Mouse (Mus musculus): Measurements from ENCODE around the gene Sumo3. TPM values are rescaled to one million over a fixed set of nuclear protein-coding genes. Genes with fewer than 3 reads are reported as not detected.

Sumo3 gene
- polyA plus RNA-seq, 1 experiment = 152 TPM

GRCm38 (mm10) chr10:77604958-77605357 lies 939 bp upstream of the Sumo3 start:
- H3K36me3 ChIP-seq (ENCODE audit: control insufficient read depth, insufficient read depth) = peaks cover 9% of the 10 kb centered on the region
- TF ChIP-seq MYOG (IDR thresholded peaks at IDR 0.05; ENCODE audit: control insufficient read depth, extremely low read depth, insufficient read length) (no peak), CTCF (IDR thresholded peaks at IDR 0.05; ENCODE audit: control insufficient read depth, insufficient read depth, insufficient read length) (no peak), FOSL1 (IDR thresholded peaks at IDR 0.05; ENCODE audit: insufficient read depth, low read length, poor library complexity, severe bottlenecking) (no peak), MAX (IDR thresholded peaks at IDR 0.05) (no peak), USF1 (IDR thresholded peaks at IDR 0.05; ENCODE audit: low read depth) (no peak), MYOD1 (IDR thresholded peaks at IDR 0.05; ENCODE audit: control insufficient read depth, insufficient read length, low read depth) (no peak), CEBPB (IDR thresholded peaks at IDR 0.05; ENCODE audit: low read depth) (no peak)
- H3ac ChIP-seq (ENCODE audit: control insufficient read depth, insufficient read length, low read depth) = no peak overlapping the region

GRCm38 (mm10) chr10:77605368-77605767 lies 529 bp upstream of the Sumo3 start:
- Histone ChIP-seq H3K79me3 (ENCODE audit: low read depth) (peaks cover 24% of the 10 kb centered on the region), H3K4me3 (ENCODE audit: insufficient read depth, poor library complexity, severe bottlenecking) (peak overlapping the region; percentile 89), H3ac (ENCODE audit: control insufficient read depth, insufficient read length, low read depth) (no peak overlapping the region), H3K79me2 (ENCODE audit: control insufficient read depth, insufficient read depth) (peaks cover 40% of the 10 kb centered on the region), H3K36me3 (ENCODE audit: control insufficient read depth, insufficient read depth) (peaks cover 13% of the 10 kb centered on the region), H3K27me3 (ENCODE audit: control insufficient read depth, insufficient read depth, insufficient read length) (no peaks in the 10 kb centered on the region)
- TF ChIP-seq MYOD1 (IDR thresholded peaks at IDR 0.05; ENCODE audit: control insufficient read depth, insufficient read length, low read depth) (no peak), USF1 (IDR thresholded peaks at IDR 0.05; ENCODE audit: low read depth) (no peak), FOSL1 (IDR thresholded peaks at IDR 0.05; ENCODE audit: insufficient read depth, low read length, poor library complexity, severe bottlenecking) (no peak), CTCF (IDR thresholded peaks at IDR 0.05; ENCODE audit: control insufficient read depth, insufficient read depth, insufficient read length) (peak; percentile 0), MAX (IDR thresholded peaks at IDR 0.05) (no peak)

More at GRCm38 (mm10) chr10:77604958-77605357, 939 bp upstream of the Sumo3 start:
- Histone ChIP-seq H3K4me3 (ENCODE audit: insufficient read depth, poor library complexity, severe bottlenecking) (no peak overlapping the region), H3K27me3 (ENCODE audit: control insufficient read depth, insufficient read depth, insufficient read length) (no peaks in the 10 kb centered on the region), H3K79me2 (ENCODE audit: control insufficient read depth, insufficient read depth) (peaks cover 36% of the 10 kb centered on the region), H3K79me3 (ENCODE audit: low read depth) (peaks cover 22% of the 10 kb centered on the region)

- H3K4me3 ChIP-seq (ENCODE audit: insufficient read depth, poor library complexity, severe bottlenecking) = peak overlapping the region; percentile 89
- no peak for TF ChIP-seq CTCF (IDR thresholded peaks at IDR 0.05; ENCODE audit: control insufficient read depth, insufficient read depth, insufficient read length)
- no peak for TF ChIP-seq CEBPB (IDR thresholded peaks at IDR 0.05; ENCODE audit: low read depth)
- TF ChIP-seq MYOD1 (IDR thresholded peaks at IDR 0.05; ENCODE audit: control insufficient read depth, insufficient read length, low read depth) = no peak
- TF ChIP-seq MYOG (IDR thresholded peaks at IDR 0.05; ENCODE audit: control insufficient read depth, extremely low read depth, insufficient read length) = no peak
- TF ChIP-seq USF1 (IDR thresholded peaks at IDR 0.05; ENCODE audit: low read depth) = no peak
- TF ChIP-seq MAX (IDR thresholded peaks at IDR 0.05) = no peak
- TF ChIP-seq FOSL1 (IDR thresholded peaks at IDR 0.05; ENCODE audit: insufficient read depth, low read length, poor library complexity, severe bottlenecking) = no peak
Observed at GRCm38 (mm10) chr10:77606855-77607254, 958 bp downstream of the Sumo3 start.

GRCm38 (mm10) chr10:77607441-77607840 lies 1.5 kb downstream of the Sumo3 start:
- no peak overlapping the region for H3ac ChIP-seq (ENCODE audit: control insufficient read depth, insufficient read length, low read depth)
- peak overlapping the region; percentile 89 for H3K4me3 ChIP-seq (ENCODE audit: insufficient read depth, poor library complexity, severe bottlenecking)
- no peaks in the 10 kb centered on the region for H3K27me3 ChIP-seq (ENCODE audit: control insufficient read depth, insufficient read depth, insufficient read length)
- peaks cover 26% of the 10 kb centered on the region for H3K79me3 ChIP-seq (ENCODE audit: low read depth)
- H3K79me2 ChIP-seq (ENCODE audit: control insufficient read depth, insufficient read depth) = peaks cover 45% of the 10 kb centered on the region
- peaks cover 34% of the 10 kb centered on the region for H3K36me3 ChIP-seq (ENCODE audit: control insufficient read depth, insufficient read depth)
- TF ChIP-seq MAX (IDR thresholded peaks at IDR 0.05) = no peak
- TF ChIP-seq USF1 (IDR thresholded peaks at IDR 0.05; ENCODE audit: low read depth) = no peak
- no peak for TF ChIP-seq MYOD1 (IDR thresholded peaks at IDR 0.05; ENCODE audit: control insufficient read depth, insufficient read length, low read depth)
- TF ChIP-seq MYOG (IDR thresholded peaks at IDR 0.05; ENCODE audit: control insufficient read depth, extremely low read depth, insufficient read length) = no peak
- TF ChIP-seq CTCF (IDR thresholded peaks at IDR 0.05; ENCODE audit: control insufficient read depth, insufficient read depth, insufficient read length) = no peak
- no peak for TF ChIP-seq FOSL1 (IDR thresholded peaks at IDR 0.05; ENCODE audit: insufficient read depth, low read length, poor library complexity, severe bottlenecking)
- no peak for TF ChIP-seq CEBPB (IDR thresholded peaks at IDR 0.05; ENCODE audit: low read depth)

More at GRCm38 (mm10) chr10:77606855-77607254, 958 bp downstream of the Sumo3 start:
- Histone ChIP-seq H3K27me3 (ENCODE audit: control insufficient read depth, insufficient read depth, insufficient read length) (no peaks in the 10 kb centered on the region), H3ac (ENCODE audit: control insufficient read depth, insufficient read length, low read depth) (peak overlapping the region; percentile 81), H3K79me2 (ENCODE audit: control insufficient read depth, insufficient read depth) (peaks cover 45% of the 10 kb centered on the region), H3K36me3 (ENCODE audit: control insufficient read depth, insufficient read depth) (peaks cover 28% of the 10 kb centered on the region), H3K79me3 (ENCODE audit: low read depth) (peaks cover 26% of the 10 kb centered on the region)

- TF ChIP-seq MYOD1 (IDR thresholded peaks at IDR 0.05; ENCODE audit: control insufficient read depth, insufficient read length, low read depth) (no peak), CTCF (IDR thresholded peaks at IDR 0.05; ENCODE audit: control insufficient read depth, insufficient read depth, insufficient read length) (no peak), USF1 (IDR thresholded peaks at IDR 0.05; ENCODE audit: low read depth) (no peak), CEBPB (IDR thresholded peaks at IDR 0.05; ENCODE audit: low read depth) (no peak), FOSL1 (IDR thresholded peaks at IDR 0.05; ENCODE audit: insufficient read depth, low read length, poor library complexity, severe bottlenecking) (no peak), MYOG (IDR thresholded peaks at IDR 0.05; ENCODE audit: control insufficient read depth, extremely low read depth, insufficient read length) (no peak), MAX (IDR thresholded peaks at IDR 0.05) (no peak)
- peaks cover 30% of the 10 kb centered on the region for H3K79me3 ChIP-seq (ENCODE audit: low read depth)
- no peak overlapping the region for H3ac ChIP-seq (ENCODE audit: control insufficient read depth, insufficient read length, low read depth)
- no peaks in the 10 kb centered on the region for H3K27me3 ChIP-seq (ENCODE audit: control insufficient read depth, insufficient read depth, insufficient read length)
- no peak overlapping the region for H3K4me3 ChIP-seq (ENCODE audit: insufficient read depth, poor library complexity, severe bottlenecking)
- H3K79me2 ChIP-seq (ENCODE audit: control insufficient read depth, insufficient read depth) = peaks cover 45% of the 10 kb centered on the region
- peaks cover 44% of the 10 kb centered on the region for H3K36me3 ChIP-seq (ENCODE audit: control insufficient read depth, insufficient read depth)
Observed at GRCm38 (mm10) chr10:77608589-77608988, 2.7 kb downstream of the Sumo3 start.
